20 mouse cellular contexts compared by ENCODE assay signal in the genomic region with DNA sequence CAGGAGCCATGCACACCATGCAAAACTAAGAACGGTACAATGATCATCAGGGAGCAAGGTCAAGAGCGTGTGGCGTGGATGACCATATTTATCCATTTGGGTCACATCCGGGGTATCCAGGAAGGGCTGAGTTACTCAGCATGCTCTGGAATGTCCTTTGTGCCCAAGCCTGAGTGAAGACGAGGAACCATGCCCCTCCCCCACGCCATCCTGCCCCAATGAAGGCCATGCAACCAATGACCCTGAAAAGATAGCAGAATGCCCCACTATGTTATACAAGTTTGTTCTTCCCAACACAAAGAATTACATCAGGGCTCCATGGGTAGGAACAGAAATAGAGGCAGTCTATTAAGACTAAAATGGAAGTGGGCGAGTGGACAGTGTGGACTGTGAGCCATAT.
"Had no signal": no experiment of that assay in that cellular context is flagged by ENCODE, and none has a peak within 500 bp of the region (broad histone marks: within the 10 kb centered on the region; RNA-seq: fewer than 3 reads in every experiment).

No protein-coding gene starts in this region.

- H3K4me2 ChIP-seq: liver, embryonic 13.5 days; midbrain, embryonic 12.5 days; midbrain, embryonic 15.5 days; neural tube, embryonic 13.5 days; stomach, embryonic 15.5 days had no signal

- ATAC-seq: midbrain, embryonic 15.5 days had no signal

- H3K4me1 ChIP-seq: midbrain, embryonic 12.5 days; midbrain, embryonic 15.5 days; stomach, embryonic 15.5 days had no signal

- H3K4me3 ChIP-seq: layer of hippocampus, adult 2 months; left cerebral cortex, adult 2 months; liver, embryonic 13.5 days; midbrain, embryonic 12.5 days; midbrain, embryonic 15.5 days; myocyte; neural tube, embryonic 13.5 days; stomach, embryonic 15.5 days had no signal

- H3K27ac ChIP-seq: kidney, postnatal 0 days; layer of hippocampus, adult 2 months; left cerebral cortex, adult 2 months; liver, embryonic 13.5 days; midbrain, embryonic 12.5 days; midbrain, embryonic 15.5 days; neural tube, embryonic 13.5 days; stomach, embryonic 15.5 days had no signal

- H3K9me3 ChIP-seq: liver, embryonic 13.5 days; midbrain, embryonic 12.5 days; midbrain, embryonic 15.5 days; neural tube, embryonic 13.5 days; stomach, embryonic 15.5 days had no signal

- H3K9ac ChIP-seq: liver, embryonic 13.5 days; midbrain, embryonic 12.5 days; midbrain, embryonic 15.5 days; neural tube, embryonic 13.5 days; stomach, embryonic 15.5 days had no signal

- DNase-seq: kidney, adult 2 months; kidney, postnatal 25 days; layer of hippocampus, adult 9-11 months; layer of hippocampus, postnatal 36 days; liver, embryonic 13.5 days; lung, adult 2 months; lung, postnatal 14 days; lung, postnatal 4 days; right cerebral cortex, adult 18-20 months; right cerebral cortex, postnatal 14 days; right cerebral cortex, postnatal 4 days; thymus, postnatal 25 days had no signal

- H3K36me3 ChIP-seq: liver, embryonic 13.5 days; midbrain, embryonic 12.5 days; midbrain, embryonic 15.5 days; neural tube, embryonic 13.5 days; stomach, embryonic 15.5 days had no signal

- H3K27me3 ChIP-seq: liver, embryonic 13.5 days; midbrain, embryonic 12.5 days; midbrain, embryonic 15.5 days; neural tube, embryonic 13.5 days; stomach, embryonic 15.5 days had no signal
